Mouse (Mus musculus) liver, embryonic 15.5 days (tissue): ENCODE data around the gene Tdrd12. TPM values are rescaled to one million over a fixed set of nuclear protein-coding genes. Genes with fewer than 3 reads are reported as not detected.

Experiments
- ATAC-seq: fragments of 200-750 bp; cut with Nextera tagmentation; 2 replicates; pipeline ENCODE4 v1.8.0; 2017; ENCODE audit warnings: moderate number of reproducible peaks, mild to moderate bottlenecking, moderate library complexity; ENCODE audit not compliant: insufficient read depth
- H3K27ac ChIP-seq: fragments of 300-500 bp; sonication (generic); replicated peaks from 2 replicates; pipeline ENCODE4 v1.5.1; 2015; ENCODE audit warnings: mild to moderate bottlenecking, inconsistent platforms
- H3K27me3 ChIP-seq: fragments of 300-500 bp; sonication (generic); 2 replicates; pipeline ENCODE4 v1.6.1; 2015; ENCODE audit warnings: mild to moderate bottlenecking, inconsistent platforms
- H3K36me3 ChIP-seq: fragments of 300-500 bp; sonication (generic); replicated peaks from 2 replicates; pipeline ENCODE4 v1.6.1; 2015; ENCODE audit warnings: moderate library complexity, mild to moderate bottlenecking, inconsistent platforms
- H3K4me1 ChIP-seq: fragments of 300-500 bp; sonication (generic); replicated peaks from 2 replicates; pipeline ENCODE4 v1.6.1; 2015; ENCODE audit warnings: inconsistent platforms
- H3K4me2 ChIP-seq: fragments of 300-500 bp; sonication (generic); 2 replicates; pipeline ENCODE4 v1.6.1; 2015; ENCODE audit warnings: moderate library complexity, mild to moderate bottlenecking, inconsistent platforms
- H3K4me3 ChIP-seq: fragments of 300-500 bp; sonication (generic); replicated peaks from 2 replicates; pipeline ENCODE4 v1.5.1; 2015; ENCODE audit warnings: mild to moderate bottlenecking, inconsistent platforms
- H3K9ac ChIP-seq: fragments of 300-500 bp; sonication (generic); 2 replicates; pipeline ENCODE4 v1.6.1; 2015; ENCODE audit warnings: moderate library complexity, mild to moderate bottlenecking, inconsistent platforms
- H3K9me3 ChIP-seq: fragments of 300-500 bp; sonication (generic); replicated peaks from 2 replicates; pipeline ENCODE4 v1.6.1; 2016; ENCODE audit warnings: inconsistent platforms
- WGBS: fragments of 180-500 bp; shearing (Covaris S2); methylation state at CpG from one replicate; pipeline ENCODE4 v1.1.7; 2015; ENCODE audit warnings: mixed read lengths; ENCODE audit not compliant: insufficient replicate concordance; 5-methylcytosine and 5-hydroxymethylcytosine counted together
- polyA plus RNA-seq: library from polyadenylated mRNA; unstranded; fragments of >200 nt; fragmentation: Nextera tagmentation; extraction: Ambion mirVana; gene quantifications from 2 replicates; pipeline ENCODE4 v1.2.1, GENCODE M21; 2015

Tdrd12 gene
- polyA plus RNA-seq, 1 experiment from 2014 or later = 0.20 TPM

GRCm38 (mm10) chr7:35486553-35486952 is 51.0 kb downstream of the Tdrd12 start:
- H3K27me3 ChIP-seq = no peaks in the 10 kb centered on the region

GRCm38 (mm10) chr7:35485126-35485525 is 52.4 kb downstream of the Tdrd12 start:
- H3K4me2 ChIP-seq = no peak overlapping the region
- H3K9me3 ChIP-seq = no peaks in the 10 kb centered on the region
- no peak overlapping the region for H3K27ac ChIP-seq
- ATAC-seq = no peak
- WGBS = 62% methylated on average over 2 of the region's 2 CpGs
- no peaks in the 10 kb centered on the region for H3K36me3 ChIP-seq
- H3K4me1 ChIP-seq = no peaks in the 10 kb centered on the region
- no peak overlapping the region for H3K9ac ChIP-seq
- H3K27me3 ChIP-seq = no peaks in the 10 kb centered on the region
- H3K4me3 ChIP-seq = no peak overlapping the region

More at GRCm38 (mm10) chr7:35486553-35486952, 51.0 kb downstream of the Tdrd12 start:
- no peak overlapping the region for H3K9ac ChIP-seq
- H3K9me3 ChIP-seq = no peaks in the 10 kb centered on the region
- H3K27ac ChIP-seq = no peak overlapping the region
- WGBS = 51% methylated on average over 8 of the region's 8 CpGs
- H3K4me1 ChIP-seq = no peaks in the 10 kb centered on the region
- ATAC-seq = no peak
- H3K36me3 ChIP-seq = no peaks in the 10 kb centered on the region
- no peak overlapping the region for H3K4me3 ChIP-seq
- H3K4me2 ChIP-seq = no peak overlapping the region

- Histone ChIP-seq H3K36me3 (no peaks in the 10 kb centered on the region), H3K4me1 (no peaks in the 10 kb centered on the region), H3K4me2 (no peak overlapping the region), H3K9me3 (no peaks in the 10 kb centered on the region), H3K9ac (no peak overlapping the region), H3K27me3 (no peaks in the 10 kb centered on the region), H3K4me3 (no peak overlapping the region), H3K27ac (no peak overlapping the region)
- 71% methylated on average over 2 of the region's 2 CpGs for WGBS
- ATAC-seq = no peak
These were observed 61.1 kb downstream of the Tdrd12 start for GRCm38 (mm10) chr7:35476457-35476856.

- H3K27me3 ChIP-seq = no peaks in the 10 kb centered on the region
- no peak overlapping the region for H3K27ac ChIP-seq
- no peaks in the 10 kb centered on the region for H3K9me3 ChIP-seq
- H3K4me3 ChIP-seq = no peak overlapping the region
- no peak overlapping the region for H3K4me2 ChIP-seq
- H3K9ac ChIP-seq = no peak overlapping the region
- no peaks in the 10 kb centered on the region for H3K4me1 ChIP-seq
- no peak for ATAC-seq
- WGBS = 48% methylated on average over 4 of the region's 4 CpGs
- no peaks in the 10 kb centered on the region for H3K36me3 ChIP-seq
These were observed 66.8 kb downstream of the Tdrd12 start for GRCm38 (mm10) chr7:35470794-35471193.

- WGBS = 54% methylated on average over 2 of the region's 2 CpGs
- Histone ChIP-seq H3K4me1 (no peaks in the 10 kb centered on the region), H3K27ac (no peak overlapping the region), H3K36me3 (no peaks in the 10 kb centered on the region), H3K9me3 (no peaks in the 10 kb centered on the region), H3K4me2 (no peak overlapping the region), H3K27me3 (no peaks in the 10 kb centered on the region), H3K4me3 (no peak overlapping the region), H3K9ac (no peak overlapping the region)
- ATAC-seq = no peak
These were observed 69.7 kb downstream of the Tdrd12 start for GRCm38 (mm10) chr7:35467856-35468255.

GRCm38 (mm10) chr7:35465027-35465426 is 72.5 kb downstream of the Tdrd12 start:
- no peaks in the 10 kb centered on the region for H3K27me3 ChIP-seq
- WGBS = 79% methylated on average over 5 of the region's 5 CpGs
- no peak overlapping the region for H3K27ac ChIP-seq
- H3K36me3 ChIP-seq = no peaks in the 10 kb centered on the region
- H3K9ac ChIP-seq = no peak overlapping the region
- no peak overlapping the region for H3K4me3 ChIP-seq
- H3K4me2 ChIP-seq = no peak overlapping the region
- no peaks in the 10 kb centered on the region for H3K4me1 ChIP-seq
- ATAC-seq = no peak
- H3K9me3 ChIP-seq = no peaks in the 10 kb centered on the region

GRCm38 (mm10) chr7:35460971-35461370 is 76.6 kb downstream of the Tdrd12 start:
- ATAC-seq = no peak
- H3K9ac ChIP-seq = no peak overlapping the region
- no peaks in the 10 kb centered on the region for H3K27me3 ChIP-seq
- no peaks in the 10 kb centered on the region for H3K36me3 ChIP-seq
- no peak overlapping the region for H3K4me3 ChIP-seq
- H3K27ac ChIP-seq = no peak overlapping the region
- no peak overlapping the region for H3K4me2 ChIP-seq
- H3K4me1 ChIP-seq = no peaks in the 10 kb centered on the region
- WGBS = 47% methylated on average over 4 of the region's 4 CpGs
- no peaks in the 10 kb centered on the region for H3K9me3 ChIP-seq

- H3K9ac ChIP-seq = no peak overlapping the region
- no peak for ATAC-seq
- no peaks in the 10 kb centered on the region for H3K36me3 ChIP-seq
- H3K9me3 ChIP-seq = no peaks in the 10 kb centered on the region
- H3K4me3 ChIP-seq = no peak overlapping the region
- H3K27me3 ChIP-seq = no peaks in the 10 kb centered on the region
- no peak overlapping the region for H3K4me2 ChIP-seq
- H3K27ac ChIP-seq = no peak overlapping the region
- H3K4me1 ChIP-seq = no peaks in the 10 kb centered on the region
- WGBS = 52% methylated on average over 4 of the region's 4 CpGs
These were observed 81.3 kb downstream of the Tdrd12 start for GRCm38 (mm10) chr7:35456091-35456814.

- Histone ChIP-seq H3K36me3 (no peaks in the 10 kb centered on the region), H3K9ac (no peak overlapping the region), H3K9me3 (no peaks in the 10 kb centered on the region), H3K27ac (no peak overlapping the region), H3K27me3 (no peaks in the 10 kb centered on the region), H3K4me2 (peak overlapping the region; percentile 20; the same call in 1 of the 2 replicates), H3K4me1 (peaks cover 12% of the 10 kb centered on the region; the same call in 1 of the 2 replicates), H3K4me3 (no peak overlapping the region)
- 41% methylated on average over 7 of the region's 7 CpGs for WGBS
- ATAC-seq = no peak
These were observed 88.7 kb downstream of the Tdrd12 start for GRCm38 (mm10) chr7:35448867-35449266.

GRCm38 (mm10) chr7:35447996-35448846 is 89.3 kb downstream of the Tdrd12 start, which contains the start of gene Slc7a9:
Gene Slc7a9 (plus strand): TSS chr7:35448796.
- peak within 1 kb of the TSS; percentile 20; the same call in 1 of the 2 replicates for H3K4me2 ChIP-seq
- 18% methylated on average over 15 of the region's 15 CpGs for WGBS
- H3K9ac ChIP-seq = no peak within 1 kb of the TSS
- no peaks in the 10 kb centered on the region for H3K27me3 ChIP-seq
- no peak within 1 kb of the TSS for H3K27ac ChIP-seq
- ATAC-seq = no peak
- H3K4me1 ChIP-seq = peaks cover 12% of the 10 kb centered on the region; the same call in 1 of the 2 replicates
- H3K9me3 ChIP-seq = no peaks in the 10 kb centered on the region
- no peaks in the 10 kb centered on the region for H3K36me3 ChIP-seq
- H3K4me3 ChIP-seq = no peak within 1 kb of the TSS

GRCm38 (mm10) chr7:35447501-35447900 is 90.0 kb downstream of the Tdrd12 start:
- Histone ChIP-seq H3K9ac (no peak overlapping the region), H3K27ac (no peak overlapping the region), H3K9me3 (no peaks in the 10 kb centered on the region), H3K4me1 (peaks cover 12% of the 10 kb centered on the region; the same call in 1 of the 2 replicates), H3K36me3 (no peaks in the 10 kb centered on the region), H3K4me2 (no peak overlapping the region), H3K27me3 (no peaks in the 10 kb centered on the region), H3K4me3 (no peak overlapping the region)
- ATAC-seq = no peak
- WGBS = 60% methylated on average over 4 of the region's 4 CpGs
